Mouse (Mus musculus) neural tube, embryonic 11.5 days (tissue): ENCODE data around the gene Id3. TPM values are rescaled to one million over a fixed set of nuclear protein-coding genes. Genes with fewer than 3 reads are reported as not detected.

Experiments
- ATAC-seq: fragments of 200-750 bp; cut with Nextera tagmentation; 2 replicates; pipeline ENCODE4 v1.8.0; 2017; ENCODE audit warnings: moderate number of reproducible peaks, mild to moderate bottlenecking, moderate TSS enrichment, moderate library complexity; ENCODE audit not compliant: insufficient read depth, low FRiP score, low TSS enrichment
- DNase-seq: peaks from one replicate; pipeline ENCODE4 v3.0.0-alpha.2; 2015; ENCODE audit warnings: low spot score
- H3K27ac ChIP-seq: fragments of 300-500 bp; sonication (generic); 2 replicates; pipeline ENCODE4 v1.5.1; 2014; ENCODE audit warnings: low read depth, mild to moderate bottlenecking, low read length
- H3K27me3 ChIP-seq: fragments of 300-500 bp; sonication (generic); 2 replicates; pipeline ENCODE4 v1.6.1; 2014; ENCODE audit warnings: mild to moderate bottlenecking, low read length, mixed read lengths; ENCODE audit not compliant: control insufficient read depth, insufficient read depth
- H3K36me3 ChIP-seq: fragments of 300-500 bp; sonication (generic); 2 replicates; pipeline ENCODE4 v1.6.1; 2014; ENCODE audit warnings: mild to moderate bottlenecking, low read length, moderate library complexity, mixed read lengths; ENCODE audit not compliant: control insufficient read depth, insufficient read depth
- H3K4me1 ChIP-seq: fragments of 300-500 bp; sonication (generic); 2 replicates; pipeline ENCODE4 v1.6.1; 2014; ENCODE audit warnings: low read length, mixed read lengths; ENCODE audit not compliant: control insufficient read depth, insufficient read depth
- H3K4me2 ChIP-seq: fragments of 300-500 bp; sonication (generic); 2 replicates; pipeline ENCODE4 v1.6.1; 2014; ENCODE audit warnings: low read depth, mild to moderate bottlenecking, moderate library complexity
- H3K4me3 ChIP-seq: fragments of 300-500 bp; sonication (generic); 2 replicates; pipeline ENCODE4 v1.5.1; 2014; ENCODE audit warnings: low read depth, low read length
- H3K9ac ChIP-seq: fragments of 300-500 bp; sonication (generic); 2 replicates; pipeline ENCODE4 v1.6.1; 2014; ENCODE audit warnings: mild to moderate bottlenecking, low read length
- H3K9me3 ChIP-seq: fragments of 300-500 bp; sonication (generic); 2 replicates; pipeline ENCODE4 v1.6.1; 2016; ENCODE audit warnings: low read length; ENCODE audit not compliant: control insufficient read depth
- WGBS: fragments of 180-500 bp; shearing (Covaris S2); extraction: QIAGEN DNeasy Blood & Tissue Kit; methylation state at CpG from one replicate; pipeline ENCODE4 v1.1.7; 2014; 5-methylcytosine and 5-hydroxymethylcytosine counted together
- polyA plus RNA-seq: library from polyadenylated mRNA; unstranded; fragments of >200 nt; fragmentation: Nextera tagmentation; extraction: Ambion mirVana; gene quantifications from 2 replicates; pipeline ENCODE4 v1.2.1, GENCODE M21; 2014

The Id3 gene
- polyA plus RNA-seq, 1 experiment from 2014 or later: 440 TPM

DNA sequence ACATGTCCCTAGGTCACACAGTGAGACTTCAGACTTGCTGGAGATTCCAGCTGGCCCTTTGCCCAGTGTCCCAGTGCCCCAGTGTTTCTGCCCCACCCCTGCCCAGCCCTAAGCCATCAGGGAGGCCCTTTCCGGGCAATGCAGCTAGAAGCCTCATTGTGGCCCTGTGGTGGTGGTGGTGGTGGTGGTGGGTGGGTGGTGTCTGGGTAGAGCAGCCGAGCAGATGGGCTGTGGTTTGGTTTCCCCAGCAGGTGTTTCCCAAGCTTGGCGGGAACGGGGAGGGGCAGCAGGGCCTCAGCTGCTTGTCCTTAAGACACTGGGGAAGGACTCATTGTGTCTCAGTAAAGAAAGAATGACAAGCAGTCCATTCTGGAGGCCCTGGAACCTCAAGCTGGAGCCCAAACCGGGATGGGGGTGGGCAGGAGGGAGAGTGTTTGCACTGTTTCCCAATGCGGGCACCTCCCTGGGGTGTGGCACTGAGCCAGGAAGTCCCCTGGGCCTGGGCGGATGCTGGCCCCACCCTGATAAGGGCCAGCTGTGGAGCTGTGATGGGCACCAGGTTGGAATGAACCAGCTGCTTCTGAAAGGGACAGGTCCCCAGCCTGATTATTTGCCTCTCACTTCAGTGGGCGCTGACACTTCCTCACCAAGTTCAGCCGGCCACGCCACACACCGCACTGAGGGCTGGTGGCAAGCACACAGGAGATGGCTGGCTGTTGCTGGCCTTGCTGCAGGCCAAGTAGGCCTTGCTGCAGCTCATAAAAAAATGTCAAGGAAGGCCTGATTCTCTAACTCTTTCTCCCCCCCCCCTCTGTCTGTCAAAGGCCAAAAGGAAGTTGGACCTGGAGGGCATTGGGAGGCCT lies 34.5 kb downstream of the Id3 start:
- DNase-seq (peak; percentile 43), ATAC-seq (no peak)
- 57% methylated on average over 11 of the region's 11 CpGs for WGBS
- no peak overlapping the region for H3K9ac ChIP-seq
- no peaks in the 10 kb centered on the region for H3K9me3 ChIP-seq
- peak overlapping the region; percentile 36; the same call in 1 of the 2 replicates for H3K27ac ChIP-seq
- no peaks in the 10 kb centered on the region; the same call in 1 of the 2 replicates for H3K36me3 ChIP-seq
- H3K4me2 ChIP-seq: peak overlapping the region; percentile 4; the same call in 1 of the 2 replicates
- H3K4me1 ChIP-seq: peaks cover 20% of the 10 kb centered on the region
- no peaks in the 10 kb centered on the region for H3K27me3 ChIP-seq
- no peak overlapping the region; the same call in 1 of the 2 replicates for H3K4me3 ChIP-seq

DNA sequence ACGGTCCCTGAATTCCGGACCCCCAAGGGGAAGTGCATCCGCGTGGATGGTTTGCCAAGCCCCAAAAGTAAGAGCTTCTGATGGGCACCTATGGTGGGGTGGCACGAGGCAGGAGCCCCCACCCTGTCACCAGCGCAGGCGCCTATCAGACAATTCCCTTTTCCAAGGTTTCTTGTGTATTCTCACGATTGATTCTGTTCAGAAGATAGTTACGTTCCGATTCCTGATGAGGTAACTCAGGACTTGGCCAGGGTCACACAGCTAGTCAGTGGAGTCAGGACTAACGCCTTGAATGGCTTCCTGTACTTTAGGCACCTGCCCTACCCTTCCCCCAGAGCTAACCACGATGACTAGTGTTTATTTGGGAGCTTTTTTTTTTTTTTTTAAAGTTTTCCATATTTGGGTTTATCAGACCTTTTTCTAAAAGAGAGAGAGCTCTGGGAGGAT lies 35.2 kb downstream of the Id3 start:
- no peaks in the 10 kb centered on the region for H3K9me3 ChIP-seq
- peaks cover 20% of the 10 kb centered on the region for H3K4me1 ChIP-seq
- no peak overlapping the region; the same call in 1 of the 2 replicates for H3K4me3 ChIP-seq
- ATAC-seq: no peak
- H3K9ac ChIP-seq: no peak overlapping the region
- H3K27ac ChIP-seq: peak overlapping the region; percentile 36; the same call in 1 of the 2 replicates
- DNase-seq: no peak
- no peaks in the 10 kb centered on the region; the same call in 1 of the 2 replicates for H3K36me3 ChIP-seq
- peak overlapping the region; percentile 4; the same call in 1 of the 2 replicates for H3K4me2 ChIP-seq
- H3K27me3 ChIP-seq: no peaks in the 10 kb centered on the region
- 86% methylated on average over 12 of the region's 12 CpGs for WGBS

DNA sequence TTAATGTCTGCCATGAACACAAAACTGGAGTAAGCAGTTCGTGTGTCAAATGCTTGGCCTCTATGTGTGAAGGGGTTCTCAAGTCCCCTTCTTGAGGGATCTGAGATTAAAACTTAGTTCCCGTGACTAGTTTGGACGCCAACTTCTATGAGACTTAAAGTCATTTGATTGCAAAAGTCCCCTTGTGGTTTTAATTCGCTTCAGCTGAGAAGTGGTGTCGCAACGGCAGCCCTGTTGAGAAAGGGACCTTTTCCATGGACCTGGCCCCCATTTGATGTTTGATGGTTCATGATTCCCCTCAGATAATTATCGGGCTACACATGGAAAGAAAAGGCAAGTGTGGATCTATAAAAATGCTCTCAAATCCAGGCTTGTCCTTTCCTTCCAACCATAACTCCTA lies 36.2 kb downstream of the Id3 start:
- H3K4me3 ChIP-seq: no peak overlapping the region
- peaks cover 14% of the 10 kb centered on the region for H3K4me1 ChIP-seq

DNA sequence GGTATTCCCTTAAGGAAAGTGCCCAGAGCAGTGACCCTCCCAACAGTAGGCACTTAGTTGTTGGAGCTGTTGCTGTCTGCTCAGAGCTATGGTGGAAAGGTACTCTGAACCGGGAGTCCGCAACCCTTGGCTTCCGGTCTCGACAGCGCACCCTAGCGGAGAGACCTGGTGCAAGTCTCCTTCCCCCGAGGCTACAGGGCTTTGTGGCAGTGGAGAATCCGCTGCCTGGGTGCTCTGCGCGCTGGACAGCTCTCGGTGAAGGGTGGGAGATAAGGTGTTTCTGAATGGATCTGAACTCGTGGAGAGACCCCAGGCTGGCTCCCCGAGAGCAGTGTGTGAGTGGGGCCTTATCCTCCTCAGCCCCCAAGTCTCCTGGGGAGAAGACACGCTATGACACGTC lies 36.7 kb downstream of the Id3 start:
- 4% methylated on average over 15 of the region's 15 CpGs for WGBS
- peak; percentile 50 for ATAC-seq
- Histone ChIP-seq H3K4me1 (peaks cover 14% of the 10 kb centered on the region), H3K27ac (no peak overlapping the region), H3K9ac (peak overlapping the region; percentile 27; the same call in 1 of the 2 replicates), H3K36me3 (no peaks in the 10 kb centered on the region; the same call in 1 of the 2 replicates), H3K9me3 (no peaks in the 10 kb centered on the region), H3K27me3 (no peaks in the 10 kb centered on the region), H3K4me3 (peak overlapping the region; percentile 31), H3K4me2 (peak overlapping the region; percentile 53)
- DNase-seq: peak; percentile 90

More for the DNA sequence above, 36.2 kb downstream of the Id3 start:
- no peaks in the 10 kb centered on the region; the same call in 1 of the 2 replicates for H3K36me3 ChIP-seq
- ATAC-seq (no peak), DNase-seq (no peak)
- no peaks in the 10 kb centered on the region for H3K27me3 ChIP-seq
- H3K9me3 ChIP-seq: no peaks in the 10 kb centered on the region
- H3K4me2 ChIP-seq: no peak overlapping the region
- H3K27ac ChIP-seq: no peak overlapping the region
- 91% methylated on average over 7 of the region's 7 CpGs for WGBS
- no peak overlapping the region for H3K9ac ChIP-seq

DNA sequence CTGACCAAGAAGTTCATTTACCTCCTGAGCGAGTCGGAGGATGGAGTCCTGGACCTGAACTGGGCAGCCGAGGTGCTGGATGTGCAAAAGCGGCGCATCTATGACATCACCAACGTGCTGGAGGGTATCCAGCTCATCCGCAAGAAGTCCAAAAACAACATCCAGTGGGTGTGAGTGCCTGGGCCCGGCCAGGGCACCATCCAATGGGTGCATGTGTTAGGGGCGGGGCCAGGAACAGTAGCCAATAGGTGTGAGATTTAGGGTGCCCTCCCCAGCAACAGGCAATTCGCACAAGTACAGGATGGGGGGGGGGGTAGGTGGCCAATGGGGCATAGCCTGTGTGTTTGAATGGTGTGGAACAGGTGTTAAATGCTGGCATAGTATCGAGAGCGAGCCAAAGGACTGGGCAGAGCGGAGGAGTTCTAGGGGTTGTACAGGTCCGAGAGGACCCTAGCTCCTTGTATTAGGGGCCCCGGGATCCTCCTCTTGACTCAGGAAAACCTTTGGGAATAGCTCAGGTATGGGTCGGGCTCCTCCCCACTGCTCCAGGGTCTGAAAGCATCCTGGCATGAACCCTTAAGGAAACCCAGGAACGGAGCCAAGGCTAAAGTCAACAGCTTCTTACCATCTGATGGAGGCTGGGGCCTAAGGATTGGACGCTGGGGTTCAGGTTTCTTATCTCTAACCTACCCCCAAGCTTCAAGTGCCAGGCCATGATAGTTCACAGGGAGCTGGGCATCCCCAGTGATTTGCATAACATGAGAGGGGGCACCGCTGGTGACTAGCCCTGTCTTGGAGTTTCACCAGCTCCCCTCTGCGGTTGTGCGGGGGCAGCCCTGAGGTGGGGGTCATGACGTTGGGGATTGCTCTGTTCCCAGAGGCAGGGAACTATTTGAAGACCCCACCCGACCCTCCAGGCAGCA lies 37.4 kb downstream of the Id3 start:
- 15% methylated on average over 23 of the region's 23 CpGs for WGBS
- peak; percentile 81 for ATAC-seq
- H3K4me1 ChIP-seq: peaks cover 14% of the 10 kb centered on the region
- H3K36me3 ChIP-seq: no peaks in the 10 kb centered on the region; the same call in 1 of the 2 replicates
- H3K4me2 ChIP-seq: peak overlapping the region; percentile 53
- no peaks in the 10 kb centered on the region for H3K9me3 ChIP-seq
- H3K27me3 ChIP-seq: no peaks in the 10 kb centered on the region
- H3K27ac ChIP-seq: no peak overlapping the region
- H3K9ac ChIP-seq: peak overlapping the region; percentile 27; the same call in 1 of the 2 replicates
- DNase-seq: peak; percentile 71
- H3K4me3 ChIP-seq: peak overlapping the region; percentile 31

DNA sequence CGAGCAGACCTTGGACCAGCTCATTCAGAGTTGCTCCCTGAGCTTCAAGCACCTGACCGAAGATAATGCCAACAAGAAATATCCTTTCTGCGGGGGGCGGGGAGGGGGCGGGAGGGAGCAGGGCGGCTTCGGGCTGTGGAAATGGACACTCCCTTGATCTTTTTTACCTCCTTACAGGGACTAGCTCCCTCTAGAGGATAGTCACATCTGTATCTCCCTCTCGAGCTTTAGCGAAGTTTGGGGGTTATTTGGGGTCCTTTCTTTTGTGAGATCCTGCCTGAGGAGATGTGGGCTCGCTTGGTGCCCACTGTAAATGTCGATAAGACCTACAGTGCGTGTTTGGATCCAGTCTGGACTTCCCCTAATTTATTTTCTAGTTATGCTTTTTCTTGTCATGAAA lies 38.1 kb downstream of the Id3 start:
- ATAC-seq: no peak
- Histone ChIP-seq H3K9ac (no peak overlapping the region), H3K9me3 (no peaks in the 10 kb centered on the region), H3K27ac (no peak overlapping the region), H3K4me2 (no peak overlapping the region; the same call in 1 of the 2 replicates), H3K4me3 (no peak overlapping the region), H3K27me3 (no peaks in the 10 kb centered on the region), H3K36me3 (peaks cover 2% of the 10 kb centered on the region; the same call in 1 of the 2 replicates), H3K4me1 (peaks cover 8% of the 10 kb centered on the region; the same call in 1 of the 2 replicates)
- WGBS: 30% methylated on average over 12 of the region's 12 CpGs
- no peak for DNase-seq

DNA sequence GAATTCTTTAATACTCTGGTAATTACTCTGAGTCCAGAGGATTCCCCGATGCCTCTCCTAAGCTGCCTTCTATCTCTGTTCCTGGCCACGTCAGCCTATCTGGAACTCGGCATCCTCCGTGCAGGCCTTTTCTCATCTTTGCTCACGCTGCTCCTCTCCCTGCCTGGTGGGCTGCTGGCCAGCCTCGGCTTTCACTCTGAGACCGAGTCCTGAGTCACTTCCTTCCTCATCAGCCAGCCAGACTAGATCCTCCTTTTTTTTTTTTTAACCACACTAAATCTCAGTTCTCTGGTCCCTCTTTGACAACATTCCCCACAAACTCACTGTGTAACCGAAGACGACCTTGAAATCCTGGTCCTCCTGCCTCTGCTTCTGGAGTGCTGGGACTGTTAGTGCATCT lies 42.1 kb downstream of the Id3 start:
- WGBS: 89% methylated on average over 9 of the region's 9 CpGs
- H3K9me3 ChIP-seq: no peaks in the 10 kb centered on the region
- H3K4me1 ChIP-seq: no peaks in the 10 kb centered on the region
- no peak for ATAC-seq
- H3K9ac ChIP-seq: no peak overlapping the region
- peaks cover 7% of the 10 kb centered on the region; the same call in 1 of the 2 replicates for H3K36me3 ChIP-seq
- no peak overlapping the region for H3K4me3 ChIP-seq
- H3K4me2 ChIP-seq: no peak overlapping the region
- H3K27ac ChIP-seq: no peak overlapping the region
- no peak for DNase-seq
- H3K27me3 ChIP-seq: no peaks in the 10 kb centered on the region

DNA sequence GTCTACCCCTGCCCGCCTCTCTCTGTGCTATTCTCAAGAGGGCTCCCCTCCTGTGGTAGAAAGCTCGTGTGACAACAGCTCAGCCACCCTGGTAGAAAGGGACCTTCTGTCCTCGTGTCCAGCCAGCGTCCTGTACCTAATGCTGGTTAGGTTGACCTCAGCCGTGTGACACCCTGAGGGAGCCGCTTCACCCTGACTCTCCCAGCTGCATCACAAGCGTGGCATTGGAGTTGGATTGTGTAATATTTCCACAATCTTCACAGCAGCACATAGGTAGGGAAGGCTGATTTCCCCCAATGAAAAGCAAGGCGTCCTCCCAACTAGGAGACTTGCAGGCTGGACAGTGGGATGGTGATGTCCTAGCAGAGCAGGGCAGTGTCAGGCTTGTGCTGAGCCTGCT lies 43.0 kb downstream of the Id3 start:
- ATAC-seq (no peak), DNase-seq (no peak)
- Histone ChIP-seq H3K9ac (no peak overlapping the region), H3K4me1 (no peaks in the 10 kb centered on the region), H3K9me3 (no peaks in the 10 kb centered on the region), H3K36me3 (peaks cover 9% of the 10 kb centered on the region; the same call in 1 of the 2 replicates), H3K4me3 (no peak overlapping the region), H3K27me3 (no peaks in the 10 kb centered on the region), H3K27ac (no peak overlapping the region), H3K4me2 (no peak overlapping the region)
- 82% methylated on average over 8 of the region's 8 CpGs for WGBS
